Mouse (Mus musculus): ENCODE results near the gene 4930435E12Rik. TPM values are rescaled to one million over a fixed set of nuclear protein-coding genes. Genes with fewer than 3 reads are reported as not detected.
"Not testable (repeated sequence)": the region's sequence is repeated elsewhere in the genome, so short reads cannot be mapped to it uniquely, and the experiment has no call there.

The 4930435E12Rik gene
- not detected in 2 replicates for polyA plus RNA-seq (2015; fragmentation: Nextera tagmentation; extraction: Ambion mirVana)

DNA sequence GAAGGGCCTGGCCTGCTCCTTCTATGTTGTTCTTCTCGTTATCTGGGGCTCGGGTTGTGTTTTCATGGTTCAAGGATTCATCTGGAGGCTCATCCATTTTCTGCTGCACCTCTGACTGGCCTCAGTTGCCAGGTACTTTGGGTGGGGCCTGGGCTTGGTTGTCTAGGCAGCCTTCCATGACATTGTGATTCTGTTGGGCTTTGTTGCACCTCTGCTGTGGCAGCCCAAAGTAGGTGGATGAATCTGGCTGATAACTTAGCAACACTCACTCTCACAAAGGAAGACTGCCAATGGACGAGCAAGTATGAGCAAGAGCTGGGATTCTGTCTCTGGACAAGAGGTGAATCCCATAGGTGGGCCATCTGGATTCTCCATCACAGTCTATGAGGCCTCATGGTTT lies at the start of gene 4930435E12Rik:
Gene 4930435E12Rik (minus strand): TSS at position 101 of the 400 bp plus-strand sequence.
- no peak within 1 kb of the TSS for H3K9ac ChIP-seq
- H3K27ac ChIP-seq (replicated peaks) = no peak within 1 kb of the TSS
- no peak for ATAC-seq (ENCODE audit: low read depth)
- no peaks in the 10 kb centered on the region for H3K4me1 ChIP-seq (replicated peaks)
- no peaks in the 10 kb centered on the region for H3K9me3 ChIP-seq
- H3K4me2 ChIP-seq = no peak within 1 kb of the TSS
- no peak within 1 kb of the TSS for H3K4me3 ChIP-seq
- 90% methylated on average over 3 of the region's 3 CpGs for WGBS
- H3K27me3 ChIP-seq = no peaks in the 10 kb centered on the region
- no peaks in the 10 kb centered on the region for H3K36me3 ChIP-seq

DNA sequence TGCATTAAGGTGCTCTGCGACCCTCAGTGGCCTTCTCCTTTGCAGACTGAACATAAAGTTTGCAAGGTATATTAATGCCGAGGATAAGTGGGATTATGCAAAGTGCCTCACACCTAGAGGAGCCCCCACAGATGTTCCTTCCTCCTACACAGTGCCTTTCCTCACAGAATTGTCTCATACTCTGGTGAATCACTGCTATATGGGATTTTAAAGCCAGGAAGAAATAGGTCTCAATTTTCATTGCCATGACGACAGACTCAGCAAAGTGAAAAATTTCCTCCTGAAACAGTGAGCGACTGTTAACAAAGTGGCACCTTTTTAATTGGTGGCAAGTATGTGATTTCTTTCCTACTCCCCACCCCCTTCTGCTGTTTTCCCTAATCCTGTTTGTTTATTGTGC lies 45.9 kb upstream of the 4930435E12Rik start:
- no peaks in the 10 kb centered on the region for H3K9me3 ChIP-seq
- no peak overlapping the region for H3K9ac ChIP-seq
- ATAC-seq (ENCODE audit: low read depth) = no peak
- no peak overlapping the region for H3K4me2 ChIP-seq
- no peaks in the 10 kb centered on the region for H3K27me3 ChIP-seq
- H3K27ac ChIP-seq (replicated peaks) = no peak overlapping the region
- no peaks in the 10 kb centered on the region for H3K4me1 ChIP-seq (replicated peaks)
- 45% methylated on average over 4 of the region's 4 CpGs for WGBS
- no peaks in the 10 kb centered on the region for H3K36me3 ChIP-seq
- no peak overlapping the region for H3K4me3 ChIP-seq

GRCm38 (mm10) chr16:38873231-38873630 lies 44.7 kb upstream of the 4930435E12Rik start:
- Histone ChIP-seq H3K9ac (no peak overlapping the region), H3K4me2 (no peak overlapping the region), H3K27me3 (no peaks in the 10 kb centered on the region), H3K36me3 (no peaks in the 10 kb centered on the region), H3K4me1 (replicated peaks) (no peaks in the 10 kb centered on the region), H3K27ac (replicated peaks) (no peak overlapping the region), H3K9me3 (no peaks in the 10 kb centered on the region), H3K4me3 (no peak overlapping the region)
- 89% methylated on average over 4 of the region's 4 CpGs for WGBS
- no peak for ATAC-seq (ENCODE audit: low read depth)

GRCm38 (mm10) chr16:38864358-38864757 lies 35.8 kb upstream of the 4930435E12Rik start:
- no peak overlapping the region for H3K27ac ChIP-seq (replicated peaks)
- H3K4me3 ChIP-seq = no peak overlapping the region
- H3K36me3 ChIP-seq = no peaks in the 10 kb centered on the region
- no peaks in the 10 kb centered on the region for H3K9me3 ChIP-seq
- H3K4me1 ChIP-seq (replicated peaks) = no peaks in the 10 kb centered on the region
- no peak overlapping the region for H3K4me2 ChIP-seq
- no peak overlapping the region for H3K9ac ChIP-seq
- no peak for ATAC-seq (ENCODE audit: low read depth)
- H3K27me3 ChIP-seq = no peaks in the 10 kb centered on the region
- WGBS = 92% methylated on average over 5 of the region's 5 CpGs

DNA sequence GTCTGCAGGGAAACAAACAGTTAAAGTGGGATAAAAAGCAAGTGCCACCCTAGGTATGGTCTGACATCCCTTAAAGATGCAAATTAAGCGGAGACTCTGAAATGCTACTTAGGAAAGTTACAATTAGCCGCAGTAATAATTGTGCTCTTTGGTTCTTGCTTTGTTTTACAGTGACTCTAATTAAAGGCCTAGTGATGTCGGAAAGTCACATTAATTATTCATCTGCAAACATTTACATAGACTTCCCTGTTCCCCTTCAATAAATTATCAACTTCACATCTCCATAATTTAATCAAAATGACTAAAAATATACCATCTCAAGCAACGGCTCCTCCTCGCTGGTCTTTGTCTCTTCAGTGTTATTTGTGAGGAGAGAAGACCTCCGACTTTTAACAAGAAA lies 32.0 kb upstream of the 4930435E12Rik start:
- no peak overlapping the region for H3K4me3 ChIP-seq
- no peak overlapping the region for H3K27ac ChIP-seq (replicated peaks)
- ATAC-seq (ENCODE audit: low read depth) = no peak
- no peaks in the 10 kb centered on the region for H3K36me3 ChIP-seq
- H3K4me2 ChIP-seq = no peak overlapping the region
- H3K9ac ChIP-seq = no peak overlapping the region
- no peaks in the 10 kb centered on the region for H3K4me1 ChIP-seq (replicated peaks)
- 44% methylated on average over 6 of the region's 6 CpGs for WGBS
- H3K9me3 ChIP-seq = no peaks in the 10 kb centered on the region
- H3K27me3 ChIP-seq = no peaks in the 10 kb centered on the region

DNA sequence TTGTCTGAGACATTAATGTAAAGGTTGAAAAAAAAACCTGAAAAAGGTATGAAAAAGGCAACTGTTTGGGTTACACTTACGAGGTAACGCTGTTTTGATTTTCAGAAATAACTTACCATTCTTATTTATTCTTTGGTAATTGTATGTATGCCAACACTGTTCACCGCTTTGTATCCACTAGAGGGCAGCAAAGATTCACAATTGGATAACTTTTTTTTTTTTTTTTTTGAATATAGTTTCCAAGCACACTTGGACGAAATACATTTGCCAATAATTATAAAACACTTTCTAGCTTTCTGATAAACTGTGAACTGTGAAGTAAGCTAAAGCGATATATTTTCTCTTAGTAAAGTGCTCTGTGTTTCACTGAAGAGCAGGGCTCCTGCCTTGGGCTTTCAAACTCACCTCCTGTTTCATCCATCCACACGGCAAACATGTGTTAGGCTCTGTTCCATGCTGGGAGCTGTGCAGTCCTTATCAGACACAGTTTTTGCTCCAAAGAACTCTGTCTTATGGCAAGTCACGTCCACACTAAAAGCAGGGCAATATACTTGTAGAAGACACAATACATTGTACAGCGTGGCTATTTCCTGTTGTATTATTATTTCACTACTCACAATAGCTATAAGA lies 29.7 kb upstream of the 4930435E12Rik start:
- ATAC-seq (ENCODE audit: low read depth) = no peak
- no peaks in the 10 kb centered on the region for H3K36me3 ChIP-seq
- no peak overlapping the region for H3K4me3 ChIP-seq
- 33% methylated on average over 8 of the region's 8 CpGs for WGBS
- H3K4me2 ChIP-seq = no peak overlapping the region
- no peaks in the 10 kb centered on the region for H3K4me1 ChIP-seq (replicated peaks)
- H3K9ac ChIP-seq = no peak overlapping the region
- no peaks in the 10 kb centered on the region for H3K27me3 ChIP-seq
- H3K27ac ChIP-seq (replicated peaks) = no peak overlapping the region
- H3K9me3 ChIP-seq = no peaks in the 10 kb centered on the region

GRCm38 (mm10) chr16:38812521-38812920 lies 16.0 kb downstream of the 4930435E12Rik start:
- Histone ChIP-seq H3K9me3 (no peaks in the 10 kb centered on the region), H3K4me3 (no peak overlapping the region), H3K4me2 (no peak overlapping the region), H3K4me1 (replicated peaks) (peaks cover 12% of the 10 kb centered on the region), H3K27me3 (no peaks in the 10 kb centered on the region), H3K27ac (replicated peaks) (no peak overlapping the region), H3K9ac (no peak overlapping the region), H3K36me3 (no peaks in the 10 kb centered on the region)
- WGBS = 27% methylated on average over 8 of the region's 8 CpGs
- no peak for ATAC-seq (ENCODE audit: low read depth)

- H3K9ac ChIP-seq = no peak overlapping the region
- H3K36me3 ChIP-seq = no peaks in the 10 kb centered on the region
- H3K27me3 ChIP-seq = no peaks in the 10 kb centered on the region
- H3K27ac ChIP-seq (replicated peaks) = no peak overlapping the region
- H3K9me3 ChIP-seq = no peaks in the 10 kb centered on the region
- WGBS = 89% methylated on average over 5 of the region's 5 CpGs
- ATAC-seq (ENCODE audit: low read depth) = no peak
- no peaks in the 10 kb centered on the region for H3K4me1 ChIP-seq (replicated peaks)
- H3K4me2 ChIP-seq = no peak overlapping the region
- H3K4me3 ChIP-seq = no peak overlapping the region
Measured at GRCm38 (mm10) chr16:38810196-38810595, 18.4 kb downstream of the 4930435E12Rik start.

- not testable (repeated sequence) for H3K4me2 ChIP-seq; ATAC-seq (ENCODE audit: low read depth); H3K4me1 ChIP-seq (replicated peaks); H3K27me3 ChIP-seq; H3K4me3 ChIP-seq; H3K36me3 ChIP-seq; H3K27ac ChIP-seq (replicated peaks); H3K9ac ChIP-seq; H3K9me3 ChIP-seq
- WGBS = 82% methylated on average over 5 of the region's 5 CpGs
Measured at GRCm38 (mm10) chr16:38807796-38808195, 20.8 kb downstream of the 4930435E12Rik start.

DNA sequence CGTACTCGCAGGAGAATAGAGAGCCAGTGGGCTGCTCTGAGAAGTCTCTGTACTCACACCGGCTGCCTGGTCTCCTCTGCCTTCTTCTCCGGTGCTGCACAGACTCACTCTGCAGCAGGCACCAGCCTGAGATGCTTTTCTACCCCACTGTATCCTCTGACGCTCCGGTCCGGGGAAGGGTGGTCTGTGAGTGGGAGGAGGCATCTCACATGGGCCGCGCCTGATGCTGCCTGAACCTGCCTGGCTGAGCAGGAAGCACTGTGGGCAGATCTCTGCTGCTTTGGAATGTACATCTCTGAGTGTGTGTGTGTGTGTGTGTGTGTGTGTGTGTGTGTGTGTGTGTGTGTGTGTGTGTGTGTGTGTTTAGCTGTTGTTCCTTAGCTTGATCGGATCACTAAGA lies 28.5 kb downstream of the 4930435E12Rik start, which contains the start of gene Upk1b:
Gene Upk1b (minus strand): TSS at position 238 of the 400 bp plus-strand sequence.
- ATAC-seq (ENCODE audit: low read depth) = no peak
- Histone ChIP-seq H3K4me2 (no peak within 1 kb of the TSS), H3K9ac (no peak within 1 kb of the TSS), H3K4me3 (no peak within 1 kb of the TSS), H3K9me3 (no peaks in the 10 kb centered on the region), H3K27me3 (no peaks in the 10 kb centered on the region), H3K27ac (replicated peaks) (no peak within 1 kb of the TSS), H3K36me3 (no peaks in the 10 kb centered on the region), H3K4me1 (replicated peaks) (no peaks in the 10 kb centered on the region)
- 57% methylated on average over 10 of the region's 10 CpGs for WGBS

DNA sequence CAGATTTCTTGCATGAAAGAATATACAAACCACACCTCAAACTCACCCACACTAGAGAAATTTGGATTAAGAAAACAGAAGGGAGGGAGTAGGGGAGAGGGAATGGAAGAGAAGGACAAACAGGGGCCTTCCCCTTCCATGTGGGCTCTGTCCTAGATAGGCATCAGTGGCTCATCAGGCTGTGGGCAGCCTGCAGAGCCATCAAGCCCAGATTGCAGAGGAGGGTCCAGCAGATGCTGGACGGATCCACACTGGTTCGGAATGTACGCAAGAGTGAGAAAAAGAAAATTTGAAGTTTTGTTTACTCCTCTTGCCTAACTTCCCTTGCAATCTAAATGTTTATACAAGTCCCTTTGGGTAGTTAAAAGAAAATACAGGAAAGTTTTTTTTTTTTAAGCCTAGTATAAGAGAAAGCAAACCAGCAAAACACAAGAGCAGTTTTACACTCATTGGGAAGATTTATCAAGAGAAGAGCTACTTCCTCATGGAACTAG lies 29.5 kb downstream of the 4930435E12Rik start:
- Histone ChIP-seq H3K4me2 (no peak overlapping the region), H3K36me3 (no peaks in the 10 kb centered on the region), H3K9me3 (no peaks in the 10 kb centered on the region), H3K9ac (no peak overlapping the region), H3K27ac (replicated peaks) (no peak overlapping the region), H3K27me3 (no peaks in the 10 kb centered on the region), H3K4me3 (no peak overlapping the region), H3K4me1 (replicated peaks) (no peaks in the 10 kb centered on the region)
- WGBS = 81% methylated on average over 3 of the region's 3 CpGs
- no peak for ATAC-seq (ENCODE audit: low read depth)

DNA sequence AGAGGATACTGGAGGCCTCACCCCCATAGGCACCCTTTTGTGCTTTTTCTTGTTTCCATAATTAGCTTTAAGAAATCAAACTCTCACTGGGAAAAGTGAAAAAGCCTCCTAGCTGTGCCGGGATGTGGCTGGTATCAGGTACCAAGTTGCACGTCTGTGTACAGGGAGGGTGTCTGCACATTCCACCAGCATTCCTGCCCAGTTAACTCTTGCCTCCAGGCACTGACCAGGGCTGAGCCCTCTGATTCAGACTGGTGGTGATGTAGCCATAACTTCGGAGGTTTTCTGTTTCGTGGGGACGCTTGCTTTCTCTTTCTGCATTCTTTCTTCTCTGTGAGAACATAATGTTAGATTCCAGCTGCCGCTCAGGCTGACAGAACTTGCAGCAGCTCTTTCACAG lies 35.4 kb downstream of the 4930435E12Rik start:
- Histone ChIP-seq H3K4me1 (replicated peaks) (no peaks in the 10 kb centered on the region), H3K4me3 (no peak overlapping the region), H3K27ac (replicated peaks) (no peak overlapping the region), H3K9me3 (no peaks in the 10 kb centered on the region), H3K4me2 (no peak overlapping the region), H3K9ac (no peak overlapping the region), H3K27me3 (no peaks in the 10 kb centered on the region), H3K36me3 (no peaks in the 10 kb centered on the region)
- no peak for ATAC-seq (ENCODE audit: low read depth)
- 89% methylated on average over 6 of the region's 6 CpGs for WGBS

- Histone ChIP-seq H3K27ac (replicated peaks) (no peak overlapping the region), H3K9ac (no peak overlapping the region), H3K4me1 (replicated peaks) (no peaks in the 10 kb centered on the region), H3K4me2 (no peak overlapping the region), H3K36me3 (no peaks in the 10 kb centered on the region), H3K4me3 (no peak overlapping the region), H3K9me3 (no peaks in the 10 kb centered on the region), H3K27me3 (no peaks in the 10 kb centered on the region)
- WGBS = 83% methylated on average over 3 of the region's 3 CpGs
- ATAC-seq (ENCODE audit: low read depth) = no peak
Measured at GRCm38 (mm10) chr16:38789966-38790365, 38.6 kb downstream of the 4930435E12Rik start.
